Mouse (Mus musculus) granulocyte monocyte progenitor cell, adult 5-6 weeks (primary cell): Measurements from ENCODE around the gene Lbhd1. TPM values are rescaled to one million over a fixed set of nuclear protein-coding genes. Genes with fewer than 3 reads are reported as not detected.
A peak's percentile ranks its signal among the peaks of the same experiment; 100 is the strongest.
"Not testable (repeated sequence)": the region's sequence is repeated elsewhere in the genome, so short reads cannot be mapped to it uniquely, and the experiment has no call there.

Experiments
- ATAC-seq: replicated peaks from 2 replicates; pipeline ENCODE4 v1.8.0; 2016; ENCODE audit warnings: mild to moderate bottlenecking, moderate TSS enrichment, inconsistent platforms; ENCODE audit not compliant: poor library complexity, severe bottlenecking
- total RNA-seq, 2 experiments: library from RNA; stranded (forward) in 1 of 2; stranded (reverse) in 1 of 2; fragments of 200-712, 200-1000 nt in 1 of 2; fragments of >200 nt in 1 of 2; fragmentation: Nextera tagmentation in 1 of 2; gene quantifications; 2 replicates each; pipeline ENCODE4 v1.2.3; 2014 to 2017

Gene Lbhd1
- total RNA-seq, 2 experiments from 2014 or later: 37.8 to 65.5 TPM

DNA sequence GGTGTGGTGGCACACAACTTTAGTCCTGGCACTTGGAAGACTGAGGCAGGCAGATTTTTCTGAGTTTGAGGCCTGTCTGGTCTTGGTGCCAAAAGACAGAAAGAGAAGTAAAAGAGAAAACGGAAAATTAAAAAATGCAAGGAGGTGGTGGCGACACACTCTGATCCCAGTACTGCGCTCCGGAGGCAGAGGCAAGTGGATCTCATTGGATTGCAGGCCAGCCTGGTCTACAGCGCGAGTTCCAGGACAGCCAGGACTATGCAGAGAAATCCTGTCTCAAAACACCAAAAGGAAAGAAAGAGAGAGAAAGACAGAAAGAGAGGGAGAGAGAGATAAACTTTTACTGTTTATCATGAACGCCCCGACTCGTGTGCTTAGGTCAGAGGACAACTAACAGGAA is 12.7 kb upstream of the Lbhd1 start:
- 0 out of 2 replicates have a peak, but pooled peaks have one; percentile 19 for ATAC-seq

DNA sequence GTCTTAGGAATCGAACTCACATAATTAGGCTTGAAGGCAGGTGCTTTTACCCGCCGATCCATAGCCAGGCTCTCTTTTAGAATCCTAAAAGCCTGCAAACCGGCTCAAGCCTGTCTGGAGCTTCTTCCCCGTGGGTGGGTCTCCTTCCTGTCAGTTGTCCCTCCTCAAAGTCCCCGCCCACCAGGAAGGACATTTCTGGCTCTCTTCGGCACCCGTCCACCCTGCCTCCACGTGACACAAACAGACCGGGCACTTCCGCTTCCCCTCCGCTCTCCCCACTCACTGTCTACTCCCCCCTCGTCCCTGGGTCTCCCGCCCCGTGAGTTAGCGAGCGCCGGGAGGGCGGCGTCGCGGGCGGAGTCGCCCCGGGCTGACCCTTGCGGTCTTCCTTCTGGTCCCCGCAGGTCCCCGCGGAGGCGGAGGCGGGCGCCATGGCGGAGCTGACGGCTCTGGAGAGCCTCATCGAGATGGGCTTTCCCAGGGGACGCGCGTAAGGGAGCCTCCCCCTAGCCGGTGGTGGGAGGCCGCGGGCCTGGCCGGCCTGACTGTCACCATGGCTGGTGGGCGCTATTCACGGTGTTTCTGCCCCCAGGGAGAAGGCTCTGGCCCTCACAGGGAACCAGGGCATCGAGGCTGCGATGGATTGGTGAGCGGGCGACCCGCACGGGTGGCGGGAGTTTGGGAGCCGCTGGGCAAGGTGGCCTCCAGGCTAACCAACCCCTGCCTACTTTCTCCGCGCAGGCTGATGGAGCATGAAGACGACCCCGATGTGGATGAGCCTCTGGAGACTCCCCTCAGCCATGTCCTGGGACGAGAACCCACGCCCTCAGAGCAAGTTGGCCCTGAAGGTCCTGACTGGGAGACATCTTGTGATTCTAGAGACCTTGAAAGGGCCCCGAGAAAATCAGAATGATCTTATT is 12.0 kb upstream of the Lbhd1 start, which contains the start of gene Ubxn1:
Gene Ubxn1, plus strand, starts transcription at position 230 of the 920 bp plus-strand sequence.
- peak; percentile 99 for ATAC-seq

GRCm38 (mm10) chr19:8872266-8872840 is 11.2 kb upstream of the Lbhd1 start:
- ATAC-seq: no peak

GRCm38 (mm10) chr19:8875031-8875430 is 8.5 kb upstream of the Lbhd1 start:
- ATAC-seq: no peak

DNA sequence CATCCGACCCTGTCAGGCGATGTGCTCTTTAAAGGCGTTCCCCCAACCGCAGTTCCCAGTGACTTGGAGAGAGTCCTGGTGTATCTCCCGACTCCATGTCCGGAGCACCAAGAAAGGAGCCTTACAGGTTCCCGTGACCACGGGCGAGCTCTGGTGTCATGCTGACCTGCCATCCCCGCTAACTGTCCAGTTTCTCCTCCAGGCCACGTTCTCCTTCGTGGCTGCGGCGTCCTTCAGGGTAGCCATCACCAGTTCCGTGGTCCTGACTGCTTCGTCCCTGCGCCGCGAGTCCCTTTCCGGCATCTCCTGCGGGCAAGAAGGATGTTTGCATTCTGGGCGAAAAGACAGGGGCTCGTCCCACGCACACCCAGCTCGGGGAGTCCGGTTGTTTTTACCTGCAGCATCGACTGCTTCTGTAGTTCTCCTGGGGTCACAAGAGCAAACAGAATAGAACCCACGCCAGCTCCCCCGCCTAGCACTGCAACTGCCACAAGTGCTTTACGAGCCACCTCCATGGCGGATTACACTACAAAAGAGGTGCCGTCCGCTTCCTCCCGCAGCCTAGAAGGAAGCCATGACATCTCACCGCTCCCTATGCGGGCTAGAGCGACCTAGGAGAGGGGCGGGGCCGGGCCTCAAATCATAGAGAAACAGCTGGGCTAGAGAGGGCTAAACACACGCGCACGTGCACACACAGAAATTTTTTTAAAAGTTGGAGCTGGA is 3.1 kb upstream of the Lbhd1 start, which contains the start of gene Uqcc3:
Gene Uqcc3, minus strand, starts transcription at position 613 of the 723 bp plus-strand sequence.
- ATAC-seq: peak; percentile 94

DNA sequence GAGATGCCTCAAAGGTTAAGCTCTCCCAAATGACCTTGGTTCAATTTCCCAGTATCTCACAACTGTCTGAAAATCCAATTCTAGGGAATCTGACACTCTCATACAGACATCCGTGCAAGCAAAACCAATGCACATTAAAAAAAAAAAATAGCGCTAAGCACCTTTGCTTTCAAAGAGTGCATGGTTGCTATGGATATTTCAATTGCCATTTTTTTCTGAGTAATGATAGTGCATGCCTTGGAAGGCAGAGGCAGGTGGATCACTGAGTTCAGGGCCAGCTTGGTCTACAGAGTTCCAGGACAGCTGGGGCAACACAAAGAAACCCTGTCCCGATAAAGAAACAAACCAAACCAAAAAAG is 2.5 kb upstream of the Lbhd1 start:
- ATAC-seq: peak; percentile 6; the same call in 1 of the 2 replicates

DNA sequence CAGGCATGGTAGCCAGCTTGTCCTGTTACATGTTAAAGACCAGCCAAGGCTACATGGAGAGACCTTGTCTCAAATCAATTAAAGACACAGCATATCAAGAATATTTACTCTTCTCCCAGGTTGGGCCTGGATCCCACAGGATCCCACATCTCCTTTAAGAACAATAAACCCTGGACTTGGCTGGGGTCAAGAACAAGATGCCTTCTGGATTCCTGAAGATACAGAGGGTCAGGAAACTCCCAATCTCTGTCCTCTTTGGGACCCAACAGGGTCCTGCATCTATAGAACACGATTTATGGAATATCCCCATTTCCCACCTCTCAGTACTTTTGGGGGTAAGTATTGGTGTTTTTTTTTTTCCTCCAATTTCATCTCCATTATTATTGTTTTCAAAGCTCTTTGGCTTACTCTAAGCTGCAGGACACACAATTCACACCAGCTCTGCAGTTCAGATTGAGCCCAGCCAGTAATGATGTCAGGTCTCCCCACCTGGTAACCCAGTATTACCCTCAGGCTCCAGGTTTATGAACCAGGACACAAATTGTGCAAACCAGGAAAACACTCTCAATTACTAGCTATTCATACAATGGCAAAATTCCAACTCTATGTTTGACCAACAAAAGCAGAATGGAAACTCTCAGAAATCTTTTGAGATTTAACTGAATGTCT is 3.5 kb downstream of the Lbhd1 start:
- no peak for ATAC-seq

- no peak for ATAC-seq
These were observed 4.3 kb downstream of the Lbhd1 start for GRCm38 (mm10) chr19:8887585-8888463.

- ATAC-seq: peak; percentile 87
These were observed 5.2 kb downstream of the Lbhd1 start, which contains the start of the genes 1810009A15Rik and Gm49416 for GRCm38 (mm10) chr19:8888511-8889385. TSS of gene 1810009A15Rik (plus strand) at chr19:8888853. TSS of gene Gm49416 (plus strand) at chr19:8888926.

- peak; percentile 67 for ATAC-seq
These were observed 9.6 kb downstream of the Lbhd1 start, which contains the start of gene Ints5 for GRCm38 (mm10) chr19:8892829-8893766. TSS of gene Ints5 (plus strand) at chr19:8893005.

- no peak for ATAC-seq
These were observed 11.9 kb downstream of the Lbhd1 start for GRCm38 (mm10) chr19:8895397-8895960.

GRCm38 (mm10) chr19:8896231-8896630 is 12.7 kb downstream of the Lbhd1 start:
- not testable (repeated sequence) for ATAC-seq

DNA sequence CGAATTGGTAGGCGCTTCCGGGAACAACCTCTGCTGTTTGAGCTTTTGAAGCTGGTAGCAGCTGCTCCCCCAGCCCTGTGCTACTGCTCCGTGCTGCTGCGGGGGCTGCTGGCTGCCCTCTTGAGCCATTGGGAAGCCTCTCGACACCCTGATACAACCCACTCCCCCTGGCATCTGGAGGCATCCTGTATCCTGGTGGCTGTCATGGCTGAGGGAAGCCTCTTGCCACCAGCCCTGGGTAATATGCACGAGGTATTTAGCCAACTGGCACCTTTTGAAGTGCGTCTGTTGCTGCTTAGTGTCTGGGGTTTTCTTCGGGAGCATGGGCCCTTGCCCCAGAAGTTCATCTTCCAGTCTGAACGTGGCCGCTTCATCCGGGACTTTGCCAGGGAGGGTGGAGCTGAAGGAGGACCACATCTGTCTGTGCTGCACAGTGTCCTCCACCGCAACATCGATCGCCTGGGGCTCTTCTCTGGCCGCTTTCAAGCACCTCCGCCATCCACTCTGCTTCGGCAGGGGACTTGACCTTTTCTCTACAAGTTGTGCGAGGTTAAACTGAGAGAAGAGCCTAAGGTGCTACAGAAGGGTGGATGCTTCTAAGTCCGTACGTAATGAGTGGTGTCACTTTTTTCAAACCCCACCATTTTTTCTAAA is 13.8 kb downstream of the Lbhd1 start:
- ATAC-seq: not testable (repeated sequence)

DNA sequence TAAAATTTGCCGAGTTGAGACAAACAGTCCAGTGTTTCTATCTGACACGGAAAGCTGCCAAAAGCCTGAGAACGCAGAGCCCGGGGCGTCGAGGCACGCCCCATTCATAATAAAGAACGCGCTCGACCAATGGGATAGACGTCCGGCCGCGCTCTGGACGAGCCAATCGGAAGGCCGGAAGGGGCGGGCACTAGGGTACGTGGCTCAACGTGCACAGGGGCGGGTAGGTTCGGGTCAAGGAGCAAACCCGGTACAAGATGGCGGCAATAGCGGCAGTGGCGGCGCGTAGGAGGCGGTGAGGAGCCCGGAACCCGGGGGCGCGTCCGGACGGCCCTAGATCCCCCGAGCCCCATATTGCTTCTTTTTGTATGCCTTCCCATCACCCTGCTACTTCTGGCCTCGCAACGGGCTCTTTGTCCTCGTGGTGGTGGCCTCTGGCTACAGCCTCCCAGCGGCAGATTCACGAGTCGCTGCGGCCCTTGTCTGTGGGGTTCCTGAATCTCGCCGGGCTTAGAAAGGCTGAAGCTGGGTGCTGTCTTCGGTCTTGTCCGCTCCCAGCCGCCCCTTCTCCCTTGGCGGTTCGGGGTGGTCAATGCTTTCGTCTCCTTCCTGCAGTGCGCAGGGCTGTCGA is 14.4 kb downstream of the Lbhd1 start, which contains the start of gene Ganab:
Gene Ganab, plus strand, starts transcription at position 207 of the 631 bp plus-strand sequence.
- ATAC-seq: peak; percentile 96

DNA sequence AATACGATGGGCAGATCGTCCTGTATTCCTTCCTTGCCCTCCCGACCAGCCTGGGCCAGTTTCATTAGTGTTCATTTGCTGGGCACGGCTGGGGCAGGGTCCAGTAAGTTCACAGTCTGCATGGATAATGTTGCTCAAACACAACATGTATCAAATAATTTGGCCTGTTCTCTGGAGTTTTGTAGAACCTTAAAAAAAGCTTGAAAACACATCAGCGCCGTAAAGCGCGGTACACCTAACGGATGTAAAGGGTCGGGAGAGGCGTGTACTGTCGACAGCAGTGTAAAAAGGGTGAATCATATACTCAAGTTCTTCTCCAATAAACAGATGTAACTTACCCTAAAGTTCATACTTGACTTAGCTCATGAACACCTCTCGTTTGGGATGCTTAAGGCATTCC is 15.0 kb downstream of the Lbhd1 start:
- ATAC-seq: no peak

- no peak for ATAC-seq
These were observed 15.5 kb downstream of the Lbhd1 start for GRCm38 (mm10) chr19:8899079-8899478.
